Mouse (Mus musculus) colon, adult 2 months (tissue): ENCODE data around the gene Prkcsh. TPM values are rescaled to one million over a fixed set of nuclear protein-coding genes. Genes with fewer than 3 reads are reported as not detected.

Experiments used
- polyA plus RNA-seq: library from polyadenylated mRNA; depleted of rRNA; stranded (reverse); fragments of >200 nt; gene quantifications from 2 replicates; pipeline ENCODE4 v1.2.3, GENCODE M21; 2012; rRNA removed

Gene Prkcsh
- 93.8 and 123 TPM in 2 replicates for polyA plus RNA-seq

GRCm38 (mm10) chr9:22002194-22003162, at the start of gene Prkcsh, which contains the start of gene Ccdc151:
Gene Prkcsh, plus strand, starts transcription at chr9:22002806.
Gene Ccdc151, minus strand, starts transcription at chr9:22002634.

GRCm38 (mm10) chr9:21955570-21956281, 46.9 kb upstream of the Prkcsh start, which contains the start of gene Swsap1:
Gene Swsap1, plus strand, starts transcription at chr9:21955755.

GRCm38 (mm10) chr9:21963417-21963816, 39.2 kb upstream of the Prkcsh start, which contains the start of gene Epor:
Gene Epor, minus strand, starts transcription at chr9:21963506.

GRCm38 (mm10) chr9:21989230-21990110, 13.1 kb upstream of the Prkcsh start, which contains the start of gene Rgl3:
Gene Rgl3, minus strand, starts transcription at chr9:21989446.

GRCm38 (mm10) chr9:22051958-22052254, 49.3 kb downstream of the Prkcsh start, which contains the start of gene Elavl3:
Gene Elavl3, minus strand, starts transcription at chr9:22052023.

Other genes with a start within 250 kb of the Prkcsh start
- 16.7 and 19.3 TPM in 2 replicates for gene Spc24, start 242.5 kb upstream of the Prkcsh start, polyA plus RNA-seq
- 70.7 and 71.0 TPM in 2 replicates for gene Kank2, start 204.1 kb upstream of the Prkcsh start, polyA plus RNA-seq
- 3.7 TPM in 2 replicates for gene Angptl8, start 167.3 kb upstream of the Prkcsh start, polyA plus RNA-seq
- 98.9 and 106 TPM in 2 replicates for gene Dock6, start 150.2 kb upstream of the Prkcsh start, polyA plus RNA-seq
- 231 and 273 TPM in 2 replicates for gene Rab3d, start 84.6 kb upstream of the Prkcsh start, polyA plus RNA-seq
- gene Ccdc159, start 75.3 kb upstream of the Prkcsh start, polyA plus RNA-seq: 3.5 and 4.3 TPM in 2 replicates
- gene Tmem205, start 75.2 kb upstream of the Prkcsh start, polyA plus RNA-seq: 140 and 146 TPM in 2 replicates
- 14.2 and 16.6 TPM in 2 replicates for gene Plppr2, start 65.8 kb upstream of the Prkcsh start, polyA plus RNA-seq
- 10.7 and 11.4 TPM in 2 replicates for gene Swsap1, start 47.1 kb upstream of the Prkcsh start, polyA plus RNA-seq
- 2.7 and 3.2 TPM in 2 replicates for gene Epor, start 39.3 kb upstream of the Prkcsh start, polyA plus RNA-seq
- gene Rgl3, start 13.4 kb upstream of the Prkcsh start, polyA plus RNA-seq: 19.5 and 21.6 TPM in 2 replicates
- 0.09 and 0.17 TPM in 2 replicates for gene Ccdc151, start 172 bp upstream of the Prkcsh start, polyA plus RNA-seq
- gene Elavl3, start 49.2 kb downstream of the Prkcsh start, polyA plus RNA-seq: 1.0 and 1.1 TPM in 2 replicates
- gene Gm49318, start 68.5 kb downstream of the Prkcsh start, polyA plus RNA-seq: not detected in 2 replicates
- 15.4 and 17.0 TPM in 2 replicates for gene Zfp653, start 68.6 kb downstream of the Prkcsh start, polyA plus RNA-seq
- 36.5 and 42.9 TPM in 2 replicates for gene Ecsit, start 82.6 kb downstream of the Prkcsh start, polyA plus RNA-seq
- 1,015 and 1,314 TPM in 2 replicates for gene Cnn1, start 96.4 kb downstream of the Prkcsh start, polyA plus RNA-seq
- 153 and 199 TPM in 2 replicates for gene Elof1, start 114.4 kb downstream of the Prkcsh start, polyA plus RNA-seq
- gene Acp5, start 132.9 kb downstream of the Prkcsh start, polyA plus RNA-seq: 443 and 452 TPM in 2 replicates
- gene Pigyl, start 154.0 kb downstream of the Prkcsh start, polyA plus RNA-seq: 46.7 and 79.5 TPM in 2 replicates
- gene Zfp872, start 185.3 kb downstream of the Prkcsh start, polyA plus RNA-seq: not detected in 2 replicates
- gene Zfp809, start 222.9 kb downstream of the Prkcsh start, polyA plus RNA-seq: 11.6 and 18.9 TPM in 2 replicates